Mouse (Mus musculus) G1E (cell line): ENCODE measurements around the gene Olfr1325.

Experiments used
- CTCF ChIP-seq: IDR thresholded peaks from 2 replicates; pipeline ENCODE4 v1.5.1; 2012; ENCODE audit warnings: low read depth, low read length, inconsistent platforms, mixed read lengths
- GATA1 ChIP-seq: IDR thresholded peaks from 2 replicates; pipeline ENCODE4 v1.6.1; 2012; ENCODE audit warnings: borderline replicate concordance, low read length, inconsistent platforms, mixed read lengths
- TAL1 ChIP-seq: conservative IDR thresholded peaks from 2 replicates; pipeline ENCODE4 v1.6.1; 2012; ENCODE audit warnings: low read depth, low read length, inconsistent platforms, mixed read lengths

GRCm38 (mm10) chrX:74592379-74592778 is at the start of gene Olfr1325:
- TF ChIP-seq CTCF = no peak
- TF ChIP-seq GATA1 = no peak
- no peak for TF ChIP-seq TAL1
